In the genomic region with DNA sequence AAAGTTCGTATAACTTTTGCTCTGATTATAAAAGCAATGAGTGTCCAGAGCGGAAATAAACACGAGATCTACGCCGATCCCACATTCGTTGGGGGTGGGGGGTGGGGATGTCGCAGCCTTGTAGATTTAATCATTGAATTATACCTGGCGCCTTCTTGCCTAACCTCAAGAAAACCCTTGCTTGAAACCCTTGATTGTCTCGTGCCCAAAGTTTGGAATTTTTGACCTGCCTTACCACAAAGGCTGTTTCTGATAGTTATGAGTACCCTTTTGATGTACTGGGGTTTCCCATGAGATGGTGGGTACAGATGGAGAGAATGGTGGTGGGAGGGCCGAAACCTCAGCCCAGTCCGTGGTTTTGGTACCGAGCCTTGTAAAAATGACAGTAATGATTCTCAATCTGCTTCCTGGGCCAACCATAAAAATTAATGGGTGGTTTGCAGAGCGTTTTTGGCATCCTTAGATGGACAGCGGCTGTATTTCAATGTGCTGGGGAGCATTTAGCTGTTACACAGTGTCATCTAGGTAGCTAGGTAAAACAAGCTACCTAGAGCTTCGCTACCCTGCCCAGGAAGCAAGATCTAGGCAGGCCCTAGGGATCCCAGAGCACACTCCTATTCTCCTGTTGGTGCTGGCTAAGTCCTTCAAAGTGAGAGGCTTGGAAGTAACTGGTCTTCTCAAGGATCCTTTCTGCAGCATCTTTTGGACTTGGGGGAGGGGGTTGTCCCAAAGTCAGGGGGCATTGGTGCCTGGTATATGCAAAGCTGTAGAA, we compare ENCODE assay signal across 8 mouse cellular contexts. TPM values are rescaled to one million over a fixed set of nuclear protein-coding genes. Genes with fewer than 3 reads are reported as not detected.
DNase-seq lines count a peak whose midpoint lies in the region; ATAC-seq and TF ChIP-seq lines count a peak whose summit lies in the region.

No protein-coding gene starts in this region.

- no peaks in the 10 kb centered on the region for H3K36me3 ChIP-seq in heart, embryonic 11.5 days (ENCODE audit: control insufficient read depth, insufficient read depth, low read length)
- no peaks in the 10 kb centered on the region for H3K36me3 ChIP-seq in hindbrain, embryonic 16.5 days (ENCODE audit: control insufficient read depth, insufficient read depth, low read length)
- no peaks in the 10 kb centered on the region for H3K36me3 ChIP-seq in midbrain, embryonic 16.5 days (ENCODE audit: control insufficient read depth, insufficient read depth, low read length)

- H3K4me2 ChIP-seq in heart, embryonic 11.5 days, result peak overlapping the region; percentile 71
- peak overlapping the region; percentile 74 for H3K4me2 ChIP-seq in hindbrain, embryonic 16.5 days (ENCODE audit: low read length)
- H3K4me2 ChIP-seq in midbrain, embryonic 16.5 days (ENCODE audit: low read length), result peak overlapping the region; percentile 83

- peak overlapping the region; percentile 86 for H3K9ac ChIP-seq in heart, embryonic 11.5 days (ENCODE audit: low read depth, low read length)
- peak overlapping the region; percentile 77 for H3K9ac ChIP-seq in hindbrain, embryonic 16.5 days (ENCODE audit: low read depth, low read length)
- peak overlapping the region; percentile 82 for H3K9ac ChIP-seq in midbrain, embryonic 16.5 days (ENCODE audit: low read depth, low read length)

- H3K27ac ChIP-seq in heart, embryonic 11.5 days (ENCODE audit: low read depth, low read length), result 0 out of 2 replicates have a peak overlapping the region, but pooled peaks have one; percentile 77
- H3K27ac ChIP-seq in cortical plate, adult 2 months (ENCODE audit: insufficient read depth, low read length), result peak overlapping the region; percentile 76
- H3K27ac ChIP-seq in hindbrain, embryonic 16.5 days (ENCODE audit: low read depth, low read length), result peak overlapping the region; percentile 36; the same call in 1 of the 2 replicates
- peak overlapping the region; percentile 82 for H3K27ac ChIP-seq in midbrain, embryonic 16.5 days (ENCODE audit: low read length)

- 5% methylated on average over 15 of the region's 15 CpGs for WGBS in heart, embryonic 11.5 days (ENCODE audit: insufficient replicate concordance)
- 5% methylated on average over 15 of the region's 15 CpGs for WGBS in hindbrain, embryonic 16.5 days
- WGBS in midbrain, embryonic 16.5 days, result 5% methylated on average over 15 of the region's 15 CpGs

- H3K4me3 ChIP-seq in heart, embryonic 11.5 days (ENCODE audit: low read depth, low read length), result peak overlapping the region; percentile 85
- H3K4me3 ChIP-seq in cortical plate, adult 2 months (ENCODE audit: insufficient read depth, low read length), result peak overlapping the region; percentile 79
- H3K4me3 ChIP-seq in hindbrain, embryonic 16.5 days (ENCODE audit: low read length), result peak overlapping the region; percentile 89
- H3K4me3 ChIP-seq in midbrain, embryonic 16.5 days (ENCODE audit: low read depth, low read length), result peak overlapping the region; percentile 81

- TF ChIP-seq POLR2A in cortical plate, adult 2 months (IDR thresholded peaks at IDR 0.05; ENCODE audit: extremely low read depth, insufficient read depth, low read length), result no peak

- H3K9me3 ChIP-seq in heart, embryonic 11.5 days (replicated peaks; ENCODE audit: control insufficient read depth, low read length), result no peaks in the 10 kb centered on the region
- no peaks in the 10 kb centered on the region for H3K9me3 ChIP-seq in hindbrain, embryonic 16.5 days (ENCODE audit: control insufficient read depth, low read length)
- H3K9me3 ChIP-seq in midbrain, embryonic 16.5 days (replicated peaks; ENCODE audit: control insufficient read depth, low read length, poor library complexity, severe bottlenecking), result no peaks in the 10 kb centered on the region

- intact Hi-C loops in heart, postnatal 14 days (cut with DNase I), result loop anchor here (2.0 to 5.0 kb wide), 3 partner anchors 65 to 314 kb away; no protein-coding TSS in a partner anchor

- peaks cover 38% of the 10 kb centered on the region for H3K4me1 ChIP-seq in heart, embryonic 11.5 days (ENCODE audit: control insufficient read depth, insufficient read depth, low read length)
- H3K4me1 ChIP-seq in cortical plate, adult 2 months (ENCODE audit: control insufficient read depth, insufficient read depth, low read length), result 0 out of 2 replicates have a peak, but pooled peaks cover 3% of the 10 kb centered on the region
- peaks cover 25% of the 10 kb centered on the region for H3K4me1 ChIP-seq in hindbrain, embryonic 16.5 days (ENCODE audit: control insufficient read depth, insufficient read depth, low read depth, low read length)
- peaks cover 34% of the 10 kb centered on the region for H3K4me1 ChIP-seq in midbrain, embryonic 16.5 days (ENCODE audit: control insufficient read depth, insufficient read depth, low read length)

- no peak for DNase-seq in heart, postnatal 14 days
- DNase-seq in thymus, postnatal 36 days, result no peak
- no peak for DNase-seq in left cerebral cortex, adult 8-10 months (ENCODE audit: low spot score in 2 of 2)
- DNase-seq in c-Kit-positive CD71-positive TER-119-positive erythroid progenitor cells, embryonic 14.5 days (ENCODE audit: low spot score), result no peak

- no peaks in the 10 kb centered on the region for H3K27me3 ChIP-seq in heart, embryonic 11.5 days (ENCODE audit: control insufficient read depth, insufficient read depth, low read length)
- no peaks in the 10 kb centered on the region for H3K27me3 ChIP-seq in hindbrain, embryonic 16.5 days (replicated peaks; ENCODE audit: control insufficient read depth, insufficient read depth, low read length)
- H3K27me3 ChIP-seq in midbrain, embryonic 16.5 days (ENCODE audit: control insufficient read depth, insufficient read depth, low read depth, low read length), result no peaks in the 10 kb centered on the region

- TF ChIP-seq CTCF in cortical plate, adult 2 months (IDR thresholded peaks at IDR 0.05; ENCODE audit: extremely low read depth, insufficient read depth, low read length), result no peak

- ATAC-seq in heart, embryonic 11.5 days (replicated peaks; ENCODE audit: insufficient number of reproducible peaks, low FRiP score, low TSS enrichment), result no peak
- ATAC-seq in hindbrain, embryonic 16.5 days, result no peak
- no peak for ATAC-seq in midbrain, embryonic 16.5 days

RNA-seq across cellular contexts. Expression of gene Sh3bp4, which starts 1.3 kb away (rescaled TPM):
- polyA plus RNA-seq in heart, embryonic 11.5 days (2014; fragmentation: Nextera tagmentation; extraction: Ambion mirVana), result 15.3 and 25.2 TPM in 2 replicates
- 10 to 100 TPM; 15.5 to 17.1 TPM for total RNA-seq in heart, postnatal 14 days (2021)
- polyA plus RNA-seq in cortical plate, adult 2 months (2012; rRNA removed), result 13.9 and 14.3 TPM in 2 replicates
- 13.7 and 17.0 TPM in 2 replicates for polyA plus RNA-seq in hindbrain, embryonic 16.5 days (2015; fragmentation: Nextera tagmentation; extraction: Ambion mirVana)
- polyA plus RNA-seq in midbrain, embryonic 16.5 days (2015; fragmentation: Nextera tagmentation; extraction: Ambion mirVana), result 13.3 and 13.6 TPM in 2 replicates
- 10 to 100 TPM; 16.2 to 17.6 (median 17.2) TPM for total RNA-seq in left cerebral cortex, adult 8-10 months (2022)
